Mouse (Mus musculus): Measurements from ENCODE around the gene Maml2. TPM values are rescaled to one million over a fixed set of nuclear protein-coding genes. Genes with fewer than 3 reads are reported as not detected.
A peak's percentile ranks its signal among the peaks of the same experiment; 100 is the strongest.
"Not testable (repeated sequence)": the region's sequence is repeated elsewhere in the genome, so short reads cannot be mapped to it uniquely, and the experiment has no call there.

The Maml2 gene
- total and polyA plus RNA-seq, 2 experiments from 2014 or later: 11.4 to 11.6 TPM

DNA sequence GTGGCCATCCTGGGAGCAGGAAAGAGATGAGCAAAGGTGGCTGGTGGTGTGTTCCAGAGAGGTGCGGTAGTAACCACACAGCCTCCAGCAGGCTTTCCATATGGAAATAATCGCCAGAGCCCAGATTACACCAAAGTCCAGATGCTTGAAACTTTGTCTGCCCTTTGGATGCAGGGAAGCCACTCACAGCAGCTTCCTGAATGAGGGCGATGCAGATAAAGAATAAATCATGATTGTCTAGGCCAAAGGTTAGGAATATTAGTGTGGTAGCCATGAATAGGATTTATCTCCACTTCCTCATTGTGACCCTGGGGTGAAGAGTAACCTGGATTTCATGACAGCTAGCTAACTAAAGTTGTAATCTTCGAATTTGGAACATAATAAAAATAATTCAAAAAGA, 407.2 kb downstream of the Maml2 start:
- DNase-seq (ENCODE audit: low spot score) (no peak), ATAC-seq (no peak)
- peaks cover 6% of the 10 kb centered on the region; the same call in 1 of the 2 replicates for H3K36me3 ChIP-seq (ENCODE audit: insufficient read depth, low read length)
- H3K9me3 ChIP-seq (ENCODE audit: low read length): no peaks in the 10 kb centered on the region
- H3K27ac ChIP-seq: no peak overlapping the region
- 90% methylated on average over 4 of the region's 4 CpGs for WGBS
- H3K9ac ChIP-seq (replicated peaks; ENCODE audit: low read length): no peak overlapping the region
- H3K4me1 ChIP-seq (ENCODE audit: insufficient read depth, low read length): no peaks in the 10 kb centered on the region
- H3K4me3 ChIP-seq (ENCODE audit: low read length): no peak overlapping the region
- H3K4me2 ChIP-seq (ENCODE audit: low read depth, low read length): no peak overlapping the region
- TF ChIP-seq CTCF (IDR thresholded peaks at IDR 0.05; ENCODE audit: low read depth): no peak
- H3K27me3 ChIP-seq (ENCODE audit: insufficient read depth, low read length): no peaks in the 10 kb centered on the region

DNA sequence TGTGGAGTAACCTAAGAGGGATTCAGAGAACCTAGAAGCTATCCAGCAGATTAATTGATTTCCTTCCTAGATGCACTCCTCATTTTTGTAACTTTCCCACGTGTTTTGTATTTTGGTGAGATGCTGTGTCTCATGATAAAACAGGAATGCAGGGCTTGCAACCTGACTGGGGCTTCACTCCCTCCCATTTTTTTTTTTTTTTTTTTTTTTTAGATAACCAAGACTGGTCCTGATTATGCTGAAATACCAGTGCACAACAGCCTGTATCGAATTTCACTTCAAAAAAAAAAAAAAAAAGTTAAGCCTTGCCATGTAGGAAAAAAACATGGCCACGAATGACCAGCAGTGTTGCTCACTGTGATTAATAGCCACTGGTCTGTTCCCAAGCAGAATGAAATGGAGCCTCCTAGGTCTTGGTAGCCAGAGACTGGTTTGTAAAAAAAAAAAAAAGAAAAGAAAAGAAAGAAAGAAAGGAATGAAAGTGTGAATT, 409.4 kb downstream of the Maml2 start:
- Histone ChIP-seq H3K27me3 (ENCODE audit: insufficient read depth, low read length) (no peaks in the 10 kb centered on the region), H3K27ac (no peak overlapping the region), H3K4me1 (ENCODE audit: insufficient read depth, low read length) (no peaks in the 10 kb centered on the region), H3K9ac (replicated peaks; ENCODE audit: low read length) (no peak overlapping the region), H3K4me2 (ENCODE audit: low read depth, low read length) (no peak overlapping the region), H3K9me3 (ENCODE audit: low read length) (no peaks in the 10 kb centered on the region), H3K4me3 (ENCODE audit: low read length) (no peak overlapping the region), H3K36me3 (ENCODE audit: insufficient read depth, low read length) (peaks cover 6% of the 10 kb centered on the region; the same call in 1 of the 2 replicates)
- no peak for ATAC-seq
- TF ChIP-seq CTCF (IDR thresholded peaks at IDR 0.05; ENCODE audit: low read depth): no peak
- no peak for DNase-seq (ENCODE audit: low spot score)
- WGBS: 48% methylated on average over 3 of the region's 3 CpGs

DNA sequence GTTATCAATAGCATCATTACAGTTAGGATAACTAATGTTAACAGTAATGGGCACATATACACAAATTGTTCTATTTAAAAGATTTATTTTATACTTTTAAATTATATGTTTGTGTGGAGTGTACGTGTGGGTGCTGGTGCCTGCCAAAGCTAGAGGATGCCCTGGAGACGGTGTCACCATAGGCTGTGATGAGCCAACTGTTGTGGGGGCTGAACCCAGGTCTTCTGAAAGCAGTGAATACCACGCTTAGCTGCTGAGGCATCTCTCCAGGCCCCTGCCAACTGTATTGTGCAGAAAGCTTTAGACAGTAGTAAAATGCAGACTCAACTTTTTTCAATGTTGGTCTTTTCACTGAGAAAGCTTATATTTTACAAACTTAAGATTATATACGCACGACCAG, 411.7 kb downstream of the Maml2 start:
- Histone ChIP-seq H3K9ac (replicated peaks; ENCODE audit: low read length) (no peak overlapping the region), H3K9me3 (ENCODE audit: low read length) (no peaks in the 10 kb centered on the region), H3K4me3 (ENCODE audit: low read length) (no peak overlapping the region), H3K36me3 (ENCODE audit: insufficient read depth, low read length) (peaks cover 6% of the 10 kb centered on the region; the same call in 1 of the 2 replicates), H3K4me2 (ENCODE audit: low read depth, low read length) (no peak overlapping the region), H3K4me1 (ENCODE audit: insufficient read depth, low read length) (no peaks in the 10 kb centered on the region), H3K27ac (no peak overlapping the region), H3K27me3 (ENCODE audit: insufficient read depth, low read length) (no peaks in the 10 kb centered on the region)
- no peak for DNase-seq (ENCODE audit: low spot score)
- 74% methylated on average over 5 of the region's 5 CpGs for WGBS
- no peak for TF ChIP-seq CTCF (IDR thresholded peaks at IDR 0.05; ENCODE audit: low read depth)
- ATAC-seq: no peak

DNA sequence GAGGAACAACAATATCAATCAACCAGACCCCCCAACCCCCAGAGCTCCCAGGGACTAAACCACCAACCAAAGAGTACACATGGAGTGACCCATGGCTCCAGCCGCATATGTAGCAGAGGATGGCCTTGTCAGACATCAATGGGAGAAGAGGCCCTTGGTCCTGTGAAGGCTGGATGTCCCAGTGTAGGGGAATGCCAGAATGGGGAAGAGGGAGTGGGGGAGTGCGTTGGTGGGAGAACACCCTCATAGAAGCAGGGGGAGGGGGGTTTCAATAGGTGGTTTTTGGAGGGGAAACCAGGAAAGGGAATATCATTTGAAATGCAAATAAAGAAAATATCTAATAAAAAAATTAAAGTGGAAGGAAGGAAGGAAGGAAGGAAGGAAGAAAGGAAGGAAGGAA, 418.1 kb downstream of the Maml2 start:
- not testable (repeated sequence) for H3K27ac ChIP-seq; H3K4me1 ChIP-seq (ENCODE audit: insufficient read depth, low read length); H3K9me3 ChIP-seq (ENCODE audit: low read length); H3K27me3 ChIP-seq (ENCODE audit: insufficient read depth, low read length); H3K4me3 ChIP-seq (ENCODE audit: low read length); ATAC-seq; DNase-seq (ENCODE audit: low spot score); H3K9ac ChIP-seq (replicated peaks; ENCODE audit: low read length); H3K36me3 ChIP-seq (ENCODE audit: insufficient read depth, low read length)
- H3K4me2 ChIP-seq (ENCODE audit: low read depth, low read length): 0 out of 2 replicates have a peak overlapping the region, but pooled peaks have one; percentile 16
- 76% methylated on average over 2 of the region's 2 CpGs for WGBS

DNA sequence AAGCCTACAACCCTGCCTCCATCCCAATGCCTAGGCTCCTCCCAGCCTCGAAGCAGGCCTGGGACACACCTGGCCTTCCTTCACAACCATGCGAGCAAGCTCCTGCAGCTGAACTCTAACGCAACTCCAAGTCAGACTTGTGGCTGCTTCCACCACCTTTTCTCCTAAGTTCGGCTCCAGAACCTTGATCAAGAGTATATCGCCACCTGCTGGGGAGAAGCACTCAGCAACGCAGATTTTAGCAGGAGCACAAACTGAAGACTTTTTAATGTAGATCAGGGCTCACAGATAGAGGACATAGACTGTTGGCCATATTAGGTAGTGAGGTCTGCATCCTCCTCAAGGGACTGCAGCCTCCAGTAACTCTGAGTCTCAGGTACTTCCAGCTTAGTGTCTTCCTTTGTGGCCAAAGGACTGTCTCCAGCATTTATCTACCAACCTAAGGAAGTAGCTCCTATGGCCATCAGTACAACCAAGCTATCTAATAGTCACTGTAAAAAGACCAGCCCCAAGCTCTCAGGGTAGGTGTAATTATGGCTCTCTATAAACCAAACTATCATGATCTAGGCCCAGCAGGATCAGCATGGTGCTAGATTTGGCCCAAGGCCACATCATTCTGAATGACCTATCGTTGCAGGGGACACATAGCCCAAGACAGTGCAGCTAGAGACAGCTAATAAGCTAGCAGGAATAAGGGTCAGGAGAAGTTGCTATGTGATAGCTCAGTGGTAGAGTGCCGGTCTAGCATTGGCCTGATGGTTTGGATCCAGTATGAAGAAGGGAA, 418.8 kb downstream of the Maml2 start:
- Histone ChIP-seq H3K27ac (no peak overlapping the region), H3K27me3 (ENCODE audit: insufficient read depth, low read length) (no peaks in the 10 kb centered on the region), H3K9me3 (ENCODE audit: low read length) (no peaks in the 10 kb centered on the region), H3K36me3 (ENCODE audit: insufficient read depth, low read length) (no peaks in the 10 kb centered on the region), H3K4me2 (ENCODE audit: low read depth, low read length) (0 out of 2 replicates have a peak overlapping the region, but pooled peaks have one; percentile 16), H3K9ac (replicated peaks; ENCODE audit: low read length) (no peak overlapping the region), H3K4me1 (ENCODE audit: insufficient read depth, low read length) (no peaks in the 10 kb centered on the region), H3K4me3 (ENCODE audit: low read length) (no peak overlapping the region)
- 24% methylated on average over 8 of the region's 8 CpGs for WGBS
- DNase-seq (ENCODE audit: low spot score) (peak; percentile 95), ATAC-seq (peak; percentile 64; the same call in 1 of the 2 replicates)
- peak; percentile 95 for TF ChIP-seq CTCF (IDR thresholded peaks at IDR 0.05; ENCODE audit: low read depth)

DNA sequence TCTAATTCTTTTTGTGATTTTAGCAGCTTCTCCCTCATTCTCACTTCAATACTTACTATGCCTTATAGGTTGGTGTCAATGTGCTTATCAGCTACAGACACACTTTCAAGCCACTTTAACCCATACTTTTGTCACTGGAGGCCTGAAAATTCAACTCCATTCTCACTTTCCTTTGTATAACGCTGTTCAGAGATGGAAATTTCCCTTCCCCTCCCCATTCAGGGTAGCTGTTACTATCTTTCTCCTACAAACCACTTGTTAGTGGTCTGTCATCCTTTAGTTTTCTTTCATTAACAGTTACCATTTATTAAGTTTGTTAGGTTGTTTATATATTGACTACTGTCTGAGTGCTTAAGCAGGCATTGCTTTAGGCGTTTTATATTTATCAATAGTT, 450.6 kb downstream of the Maml2 start, which contains the start of gene Mtmr2:
Mtmr2 (plus strand) TSS at position 7 of the 394 bp plus-strand sequence.
- H3K4me1 ChIP-seq (ENCODE audit: insufficient read depth, low read length): peaks cover 13% of the 10 kb centered on the region
- peak within 1 kb of the TSS; percentile 92 for H3K4me3 ChIP-seq (ENCODE audit: low read length)
- no peak for ATAC-seq
- H3K4me2 ChIP-seq (ENCODE audit: low read depth, low read length): peak within 1 kb of the TSS; percentile 63
- WGBS: 50% methylated on average over 2 of the region's 2 CpGs
- no peaks in the 10 kb centered on the region for H3K9me3 ChIP-seq (ENCODE audit: low read length)
- H3K27ac ChIP-seq: peak within 1 kb of the TSS; percentile 93
- H3K27me3 ChIP-seq (ENCODE audit: insufficient read depth, low read length): no peaks in the 10 kb centered on the region
- TF ChIP-seq CTCF (IDR thresholded peaks at IDR 0.05; ENCODE audit: low read depth): no peak
- no peaks in the 10 kb centered on the region for H3K36me3 ChIP-seq (ENCODE audit: insufficient read depth, low read length)
- DNase-seq (ENCODE audit: low spot score): no peak
- peak within 1 kb of the TSS; percentile 98 for H3K9ac ChIP-seq (replicated peaks; ENCODE audit: low read length)

Measured in hindbrain, postnatal 0 days (tissue).